Mouse (Mus musculus): ENCODE results near the gene Commd8.
"Not testable (repeated sequence)": the region's sequence is repeated elsewhere in the genome, so short reads cannot be mapped to it uniquely, and the experiment has no call there.

The Commd8 gene

DNA sequence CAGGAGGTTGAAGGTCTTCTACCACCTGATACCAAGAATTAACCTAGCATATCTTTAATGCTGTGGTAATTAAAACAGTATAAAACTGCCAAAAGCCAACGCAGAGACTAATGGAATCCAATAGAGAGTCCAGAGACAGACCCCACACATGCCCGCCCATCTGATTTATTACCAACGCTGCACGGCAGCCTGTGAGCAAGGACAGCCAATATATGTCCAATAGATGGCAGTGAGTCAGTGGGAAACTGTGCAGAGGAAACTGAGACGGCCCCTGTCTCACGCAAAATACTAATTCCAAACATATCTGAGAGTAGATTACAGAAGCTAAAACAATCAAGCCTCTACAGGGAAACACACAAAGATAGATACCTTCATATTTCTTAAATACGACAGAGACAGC lies 3.6 kb downstream of the Commd8 start:
- no peak for DNase-seq

DNA sequence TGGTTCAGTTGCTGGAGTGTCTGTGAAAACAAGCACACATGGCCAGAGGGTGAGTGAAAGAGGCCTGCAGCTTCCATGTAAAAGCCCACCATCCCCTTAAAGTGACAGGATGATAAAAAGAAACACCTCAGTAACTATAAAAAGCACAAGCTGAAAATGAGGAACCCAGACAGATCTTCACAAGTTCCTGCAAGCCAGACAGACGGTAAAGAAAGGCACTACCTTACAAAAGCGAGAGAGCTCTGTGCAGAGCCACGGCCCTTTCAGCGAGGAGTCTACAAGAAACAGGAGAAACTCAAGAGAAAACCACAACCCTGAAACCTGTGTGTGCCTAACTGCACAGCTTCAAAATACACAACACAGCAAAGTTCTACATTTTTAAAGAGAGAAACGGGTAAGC lies 5.1 kb downstream of the Commd8 start:
- no peak for DNase-seq

DNA sequence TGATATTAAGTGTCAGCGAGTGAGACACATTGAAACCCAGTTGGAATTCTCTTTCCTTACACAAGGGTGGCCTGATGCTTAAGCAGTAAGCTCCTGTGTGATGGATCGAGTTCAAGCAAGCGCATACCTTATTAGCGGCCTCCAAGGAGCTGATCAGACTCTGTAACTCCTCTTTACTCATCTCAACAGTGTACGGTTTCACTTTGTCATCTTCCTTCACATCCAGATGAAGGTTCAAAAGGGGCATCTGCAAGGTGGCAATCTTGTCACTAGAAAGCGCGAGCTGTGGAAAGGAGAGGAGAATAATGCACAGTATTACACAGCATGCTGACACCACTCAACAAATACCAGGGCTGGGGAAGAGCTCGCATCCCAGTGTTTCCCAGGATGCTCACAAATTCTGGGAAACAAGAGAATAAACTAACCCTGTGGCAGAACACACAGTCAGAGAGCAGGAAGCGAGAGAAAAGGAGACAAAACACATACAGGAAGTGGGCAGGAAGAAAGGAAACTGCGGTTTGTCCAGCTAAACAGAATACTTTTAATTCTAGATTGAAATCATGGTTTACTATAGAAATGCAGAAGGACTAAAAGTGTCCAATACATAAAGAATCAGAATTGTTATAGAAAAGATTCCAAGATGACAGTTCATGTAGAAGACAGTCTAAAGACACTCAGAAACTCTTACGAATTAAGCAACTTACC lies 7.1 kb downstream of the Commd8 start:
- no peak for DNase-seq

DNA sequence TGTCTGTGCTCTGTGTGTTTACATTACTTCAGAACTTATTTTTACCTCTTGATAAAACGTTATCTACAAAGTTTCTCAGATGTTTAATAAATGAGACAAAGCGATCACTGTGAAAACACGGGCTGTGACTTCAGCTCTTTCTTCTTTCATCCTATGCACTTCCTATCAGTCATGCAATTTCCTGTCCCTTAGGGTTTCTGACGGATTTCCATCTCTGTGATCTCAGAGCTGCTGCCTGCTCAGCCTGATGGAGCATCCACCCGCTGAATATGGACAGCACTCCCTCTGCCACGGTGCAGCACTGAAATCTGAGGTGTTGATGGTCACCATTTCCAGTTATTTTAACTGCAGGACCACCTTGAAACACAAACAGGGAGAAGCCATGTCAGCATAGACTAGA lies 8.5 kb downstream of the Commd8 start:
- DNase-seq = no peak

DNA sequence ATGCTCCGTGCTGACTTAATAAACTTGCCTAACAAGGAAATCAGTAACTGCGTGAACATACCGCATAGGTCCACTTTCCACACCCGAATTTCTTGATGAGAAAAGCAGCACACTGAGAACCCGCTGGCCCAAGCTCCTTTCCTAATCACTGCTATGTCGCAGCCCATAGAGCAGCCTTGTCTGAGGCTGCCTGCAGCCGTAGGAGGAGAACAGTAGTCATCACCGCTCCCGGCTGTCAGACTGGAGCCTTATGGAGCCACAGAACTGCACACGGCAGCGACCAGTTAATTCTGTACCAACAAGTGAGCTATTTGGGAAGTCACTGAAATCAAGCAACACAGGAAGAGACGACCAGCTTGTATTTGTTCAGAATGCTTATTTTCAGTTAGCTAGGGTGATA lies 9.3 kb downstream of the Commd8 start:
- DNase-seq = no peak

DNA sequence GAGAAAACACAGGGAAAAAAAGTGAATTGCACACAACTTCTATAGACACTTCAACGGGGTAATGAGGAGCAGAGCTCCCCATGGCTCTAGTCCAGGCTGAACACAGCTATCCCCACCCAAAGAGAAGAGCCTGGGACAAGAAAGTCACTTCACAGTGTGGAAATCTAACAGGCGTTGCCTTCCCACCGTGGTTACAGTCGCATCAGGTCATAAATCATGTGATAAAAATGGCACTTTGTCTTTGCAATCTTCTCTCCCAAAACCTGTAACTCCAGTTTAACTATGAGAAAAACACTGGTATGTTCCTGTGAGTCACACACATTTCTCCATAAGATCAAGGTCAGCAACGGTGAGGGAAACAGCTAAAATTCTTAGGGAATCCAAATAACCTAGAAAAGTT lies 11.4 kb downstream of the Commd8 start:
- no peak for DNase-seq

DNA sequence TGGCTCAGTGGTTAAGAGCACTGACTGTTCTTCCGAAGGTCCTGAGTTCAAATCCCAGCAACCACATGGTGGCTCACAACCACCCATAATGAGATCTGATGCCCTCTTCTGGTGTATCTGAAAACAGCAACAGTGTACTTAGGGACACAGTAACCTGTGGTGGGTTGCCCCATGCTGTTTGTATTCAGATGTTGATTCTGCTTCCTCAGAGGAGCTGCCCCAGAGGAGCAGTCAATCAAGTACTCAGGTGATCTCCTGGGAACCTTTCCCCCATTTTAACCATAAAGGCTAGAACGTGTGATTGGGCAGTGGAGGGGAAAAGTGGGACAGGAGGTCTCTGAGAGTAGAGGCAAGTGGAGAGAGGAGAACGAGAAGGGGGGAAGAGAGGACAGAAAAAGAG lies 12.3 kb downstream of the Commd8 start:
- DNase-seq = not testable (repeated sequence)

DNA sequence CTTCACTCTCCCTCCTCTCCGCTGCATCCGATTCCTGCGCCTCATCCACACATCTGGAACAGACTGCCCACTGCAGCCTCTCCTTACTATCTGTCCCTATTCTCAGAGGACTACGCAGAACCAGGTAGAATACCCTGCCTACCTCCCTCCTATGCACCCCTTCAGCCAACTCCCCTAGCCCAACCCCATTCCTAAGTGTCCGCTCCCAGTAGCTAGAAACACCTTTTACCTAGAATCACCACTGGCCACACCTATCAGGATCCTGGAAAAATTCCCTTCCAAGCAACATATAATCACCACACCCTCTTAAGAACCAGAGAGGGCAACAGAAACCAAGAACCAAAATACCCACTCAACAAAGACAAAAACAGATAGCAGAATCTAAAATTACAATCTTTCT lies 17.1 kb downstream of the Commd8 start:
- no peak for DNase-seq

DNA sequence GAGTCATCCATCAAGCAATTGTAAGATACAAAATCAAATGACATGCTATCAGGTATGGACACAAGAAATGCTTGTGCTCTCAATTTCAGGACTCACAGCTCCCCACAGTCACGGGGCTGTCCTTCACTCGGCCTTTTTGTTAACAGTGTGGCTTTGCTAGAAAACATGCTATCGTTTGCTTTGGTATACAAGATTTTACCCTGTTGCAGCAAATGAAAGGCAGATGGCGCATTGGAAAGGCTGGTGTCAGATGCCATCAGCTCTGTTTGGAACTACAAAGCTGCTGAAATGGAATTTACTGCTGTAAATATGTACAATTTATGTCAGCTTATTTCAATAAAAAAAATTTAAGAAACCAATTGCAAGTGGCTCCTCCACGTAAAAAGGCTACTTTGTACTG lies 19.3 kb downstream of the Commd8 start:
- no peak for DNase-seq

DNA sequence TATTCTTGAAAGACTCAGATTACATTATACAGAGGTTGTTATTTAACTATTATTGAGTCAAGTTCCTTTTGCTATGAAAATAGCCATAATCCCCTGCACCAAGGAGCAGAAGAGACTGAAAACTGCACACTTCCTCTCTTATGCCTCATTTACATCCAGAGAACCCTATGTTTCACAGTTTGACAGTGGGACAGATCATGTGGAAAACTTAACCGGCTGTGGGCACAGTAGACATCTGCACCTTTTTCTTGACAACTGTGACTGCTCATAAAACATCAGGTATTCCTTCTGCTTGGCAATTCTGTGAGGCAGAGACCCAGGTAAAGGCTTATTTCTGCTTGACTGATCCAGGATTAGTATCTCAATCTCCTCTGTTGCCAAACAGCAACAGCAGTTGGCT lies 28.4 kb downstream of the Commd8 start:
- no peak for DNase-seq

DNA sequence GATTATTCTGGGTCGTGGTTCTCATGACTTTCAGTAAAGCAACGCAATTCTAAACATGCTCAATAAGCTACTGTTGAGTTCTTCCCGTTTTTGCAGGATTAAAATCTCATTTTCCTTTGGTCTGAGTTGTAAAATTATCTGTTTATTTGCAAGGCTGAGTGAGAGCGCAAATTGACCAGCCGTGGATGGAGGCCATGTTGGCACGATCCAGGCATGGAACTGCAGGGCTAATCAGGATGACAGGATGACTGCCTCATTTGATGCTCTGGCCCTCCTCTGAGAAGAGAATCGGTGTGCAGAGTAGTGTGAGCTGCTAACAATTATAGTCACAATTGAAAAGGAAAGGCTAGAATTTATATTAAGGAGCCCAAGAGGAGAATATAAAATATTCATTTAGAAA lies 29.7 kb downstream of the Commd8 start:
- DNase-seq = no peak

DNA sequence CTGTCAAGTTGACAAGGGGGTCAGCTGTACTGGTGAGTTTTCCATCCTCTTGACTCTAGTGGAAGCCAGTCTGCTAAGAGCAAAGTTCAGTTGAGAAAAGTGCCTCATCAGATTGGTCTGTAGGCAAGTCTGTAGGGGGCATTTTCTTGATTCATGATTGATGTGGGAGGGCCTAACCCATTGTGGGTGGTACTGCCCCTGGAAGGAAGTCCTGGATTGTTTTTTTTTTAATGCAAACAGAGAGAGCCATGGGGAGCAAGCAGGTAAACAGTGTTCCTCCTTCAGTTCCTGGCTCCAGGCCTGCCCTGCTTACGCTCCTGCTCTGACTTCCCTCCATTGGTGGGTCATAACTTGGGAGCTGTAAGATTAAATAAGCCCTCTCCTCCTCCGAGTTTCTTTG lies 34.1 kb downstream of the Commd8 start:
- DNase-seq = no peak

DNA sequence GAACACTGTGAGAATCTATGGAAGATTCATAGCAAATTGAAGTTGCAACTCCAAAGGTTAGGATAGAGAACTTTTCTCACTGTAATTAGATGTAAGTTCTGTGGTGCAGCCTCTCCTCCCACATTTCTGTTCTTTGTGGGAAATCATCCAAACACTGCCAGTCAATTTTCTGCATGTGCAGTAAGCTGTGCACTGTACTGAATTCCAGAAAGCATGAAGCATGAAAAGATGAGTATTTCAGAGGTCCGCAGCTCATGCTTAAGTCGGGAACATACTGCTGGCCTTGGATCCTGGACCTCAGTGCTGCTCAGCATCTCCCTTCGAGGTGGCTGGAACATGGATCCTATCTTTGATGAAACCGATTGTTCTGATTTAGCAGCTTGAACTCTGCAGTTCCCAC lies 41.3 kb downstream of the Commd8 start:
- no peak for DNase-seq

DNA sequence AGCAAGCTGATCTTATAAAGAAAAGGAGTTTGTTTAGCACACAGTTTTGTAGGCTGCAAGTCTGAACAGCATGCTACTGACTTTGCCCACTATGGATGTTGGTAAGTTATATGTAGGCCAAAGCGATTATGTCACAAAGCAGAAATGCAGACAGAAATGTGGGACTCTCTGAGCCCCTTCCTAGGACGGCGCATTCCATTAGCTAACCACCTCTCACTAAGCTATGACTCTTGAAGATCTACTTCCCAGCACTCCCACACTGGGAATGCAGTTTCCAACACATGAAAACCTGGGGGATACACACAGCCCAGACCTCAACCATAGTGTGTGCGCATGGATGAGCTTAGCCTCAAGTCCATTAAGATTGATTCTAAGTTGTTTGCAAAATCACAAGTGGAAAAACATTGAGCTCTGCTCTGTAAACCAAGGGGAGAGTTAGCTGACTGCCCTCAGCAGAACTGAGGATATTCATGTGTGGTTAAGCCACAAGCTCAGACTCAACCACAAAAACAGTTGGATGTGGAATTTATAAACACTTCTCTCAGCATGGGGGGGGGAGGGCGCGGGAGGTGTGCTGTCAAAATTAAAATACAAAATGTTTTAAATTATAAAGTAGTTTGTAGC lies 45.5 kb downstream of the Commd8 start:
- no peak for DNase-seq

All from cerebellum, adult 8-10 months (tissue).